Mouse (Mus musculus) gastrocnemius, postnatal 4 days (tissue): ENCODE results near the gene Fpr2. TPM values are rescaled to one million over a fixed set of nuclear protein-coding genes. Genes with fewer than 3 reads are reported as not detected.
"Not testable (repeated sequence)": the region's sequence is repeated elsewhere in the genome, so short reads cannot be mapped to it uniquely, and the experiment has no call there.

ENCODE experiments used
- DNase-seq, 2 experiments: peaks; one replicate each; pipeline ENCODE4 v3.0.0; 2021 to 2022; ENCODE audit warnings: low spot score in 2 of 2, mixed read lengths in 2 of 2
- total RNA-seq, 2 experiments: library from RNA; stranded (reverse); gene quantifications; 2 replicates each; pipeline ENCODE4 v1.2.3; 2021

Fpr2 gene
- total RNA-seq, 2 experiments from 2014 or later: 0.98 TPM; not detected in 1

DNA sequence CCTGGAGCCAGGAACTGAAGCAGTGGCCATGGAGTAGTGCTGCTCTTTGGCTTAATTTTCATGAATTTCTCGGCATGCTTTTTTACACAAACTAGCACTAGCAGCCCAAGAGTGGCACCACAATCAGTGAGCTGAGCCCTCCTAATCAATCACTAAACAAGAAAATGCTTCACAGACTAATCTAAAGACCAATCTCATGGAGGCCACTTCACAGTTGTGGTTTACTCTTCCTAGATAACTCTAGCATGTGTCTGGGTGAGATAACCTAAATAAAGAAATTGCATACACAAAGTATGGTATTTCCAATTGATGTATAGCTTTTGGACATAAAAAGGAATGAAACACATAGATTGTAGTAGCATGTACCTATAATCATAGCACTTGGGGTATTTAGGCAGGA is 8.3 kb upstream of the Fpr2 start:
- DNase-seq: no peak

DNA sequence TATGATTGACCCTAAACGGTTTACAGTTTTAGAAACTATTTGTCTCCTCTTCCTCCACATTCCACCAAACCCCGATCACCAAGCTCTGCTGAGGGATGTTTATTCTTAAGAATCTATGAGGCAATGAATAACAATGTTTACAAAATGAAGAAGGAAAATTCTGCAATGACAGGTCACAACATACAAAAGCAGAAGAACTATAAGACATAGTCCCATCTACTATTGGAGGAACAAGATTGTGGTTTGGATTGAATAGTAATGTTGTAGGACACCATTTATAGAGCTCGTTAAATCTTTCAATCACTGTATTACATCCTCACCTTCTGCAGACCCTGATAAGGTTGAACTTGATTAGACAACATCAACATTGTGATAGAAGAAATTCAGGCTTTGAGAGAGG is 5.0 kb upstream of the Fpr2 start:
- no peak for DNase-seq

DNA sequence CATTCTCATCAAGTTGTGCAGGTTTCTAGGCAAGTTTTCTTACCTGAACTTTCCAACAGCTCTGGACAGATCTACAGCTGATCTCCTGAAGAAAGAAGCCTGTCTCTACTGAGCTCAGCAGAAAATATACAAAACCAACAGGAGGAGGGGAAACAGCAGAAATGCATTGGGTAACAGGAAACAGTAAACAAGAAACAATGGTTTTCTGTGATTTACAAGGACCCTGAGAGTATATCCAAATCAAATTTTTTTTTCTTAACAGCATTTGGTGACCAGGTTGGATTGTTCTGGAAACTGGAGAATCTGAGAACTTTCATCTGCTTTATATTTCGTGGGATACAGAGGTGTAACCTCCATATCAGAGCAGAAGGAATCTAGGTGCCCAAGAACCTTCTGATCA is 3.8 kb upstream of the Fpr2 start, which contains the start of gene Fpr1:
Fpr1 (minus strand) TSS at position 101 of the 400 bp plus-strand sequence.
- DNase-seq: no peak

DNA sequence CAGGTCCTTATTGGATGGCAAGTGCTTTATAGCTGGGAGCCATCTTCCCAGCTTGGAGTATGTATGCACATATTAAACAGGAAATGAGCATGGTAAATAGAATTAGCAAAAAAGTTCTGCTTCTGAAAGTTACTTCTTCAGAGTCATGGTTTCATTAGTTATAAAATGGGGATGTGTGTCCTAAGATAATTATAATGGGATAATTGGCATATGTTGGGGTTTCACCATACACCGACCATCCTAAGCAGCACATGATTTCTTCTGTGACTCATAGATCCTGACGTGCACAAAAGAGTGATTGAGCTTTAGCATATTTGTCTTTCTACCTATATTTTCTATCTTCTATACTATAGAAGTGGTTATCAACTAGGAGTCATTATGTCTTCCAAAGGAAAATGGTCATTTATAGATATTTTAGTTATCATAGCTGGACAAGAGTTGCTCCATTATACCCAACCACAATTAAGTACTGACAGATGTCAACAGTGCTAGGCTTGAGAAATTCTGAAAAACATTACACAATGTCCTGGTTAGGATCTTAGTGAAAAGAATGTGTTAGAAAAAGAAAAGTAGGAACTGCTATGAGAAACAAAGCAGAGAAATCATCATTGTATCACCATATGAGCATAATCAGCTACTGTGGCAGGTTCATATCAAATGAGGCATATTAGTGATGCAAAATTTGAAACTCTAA is 2.3 kb downstream of the Fpr2 start:
- DNase-seq: no peak

DNA sequence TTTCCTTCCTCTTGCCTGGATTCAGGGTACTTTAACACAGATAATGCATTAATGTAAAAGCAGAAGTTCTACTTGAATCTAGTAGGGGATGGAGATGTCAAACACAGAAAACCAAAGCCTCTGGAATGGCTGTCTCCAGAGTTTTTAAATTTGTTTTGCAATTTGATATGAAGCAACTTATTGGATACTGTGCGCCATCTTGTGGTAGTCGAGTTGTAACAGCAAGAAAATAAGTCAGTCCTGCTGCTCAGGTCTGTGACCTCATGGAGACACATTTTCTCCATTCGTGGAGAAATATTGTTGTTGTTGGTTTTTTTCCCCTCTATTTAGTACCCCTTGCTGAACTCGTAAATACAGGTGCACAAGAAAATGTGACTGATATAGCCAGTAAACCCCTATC is 8.4 kb downstream of the Fpr2 start:
- DNase-seq: peak in 1 of 2 experiments; percentile 22

DNA sequence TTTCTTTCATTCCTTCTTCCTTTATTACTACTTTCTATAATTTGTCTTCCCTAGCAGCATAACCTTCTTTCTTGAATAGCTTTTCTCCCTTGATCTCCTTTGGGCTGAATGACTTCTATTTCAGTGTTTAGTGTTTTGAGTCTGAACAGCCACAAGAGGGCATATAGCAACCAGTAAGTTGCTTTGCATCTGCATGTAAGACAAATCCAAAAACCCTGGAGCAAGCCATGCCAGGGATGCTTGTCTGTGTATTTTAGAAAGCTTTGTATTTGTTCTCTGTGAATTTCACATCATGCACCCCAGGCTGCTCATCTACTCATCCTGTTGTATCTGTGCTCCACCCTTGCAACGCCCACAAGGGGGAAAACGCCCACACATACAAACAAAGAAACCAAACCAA is 11.6 kb downstream of the Fpr2 start:
- DNase-seq: no peak

DNA sequence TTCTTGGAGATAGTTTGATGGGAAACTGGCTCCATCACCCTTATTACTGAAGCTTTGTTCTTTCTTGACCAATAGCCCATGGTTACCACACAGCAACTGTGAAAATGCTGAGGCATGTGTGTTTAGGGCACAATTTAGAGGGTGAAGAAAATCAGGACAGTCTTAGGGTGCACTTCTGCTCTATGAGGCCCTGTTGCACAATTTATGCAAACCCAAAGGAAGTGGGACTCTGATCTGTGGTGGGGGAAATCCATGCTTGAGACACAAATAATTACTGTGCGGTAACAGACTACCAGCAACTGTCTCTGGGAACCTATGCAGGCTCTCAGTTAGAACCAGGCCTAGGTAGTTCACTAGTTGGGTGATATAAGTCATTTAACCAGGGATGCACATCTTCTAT is 13.1 kb downstream of the Fpr2 start:
- no peak for DNase-seq

DNA sequence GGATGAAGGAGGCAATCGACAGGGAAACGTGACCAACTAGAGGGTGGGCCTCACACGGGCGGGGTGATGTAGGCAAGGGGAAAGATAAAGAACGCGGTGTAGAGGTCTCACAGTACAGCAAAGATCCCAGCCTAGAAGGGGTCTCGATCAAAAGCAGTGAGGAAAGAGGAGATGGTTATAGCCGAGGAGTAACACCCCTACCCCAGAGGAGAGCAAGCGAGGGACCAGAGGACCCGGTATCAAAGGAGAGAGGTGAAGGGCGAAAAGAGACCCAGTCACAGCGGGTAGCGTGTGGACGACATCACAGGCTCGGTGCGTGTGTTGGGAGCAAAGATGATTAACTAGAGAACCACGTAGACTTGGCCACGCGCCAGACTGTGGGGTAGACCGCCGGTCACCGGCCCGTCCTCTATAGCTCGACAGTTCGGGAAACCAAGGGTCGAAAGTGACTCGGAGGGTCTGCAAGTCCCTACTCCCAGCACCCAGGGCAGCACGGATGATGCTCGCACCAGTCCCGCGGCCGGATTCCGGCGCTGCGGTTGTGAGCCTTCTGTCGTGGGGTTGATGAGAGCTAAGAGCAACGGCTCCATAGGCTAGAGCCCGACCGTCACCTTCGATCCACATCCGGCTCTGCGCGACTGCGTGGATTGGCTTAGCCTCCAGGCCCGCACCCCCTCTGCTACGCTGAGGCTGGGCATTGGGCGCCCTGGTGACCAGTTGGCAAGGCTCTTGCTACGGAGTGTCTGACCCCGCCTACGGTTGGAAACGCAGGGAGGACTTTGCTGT is 22.2 kb downstream of the Fpr2 start:
- peak; percentile 65 to 80 for DNase-seq

DNA sequence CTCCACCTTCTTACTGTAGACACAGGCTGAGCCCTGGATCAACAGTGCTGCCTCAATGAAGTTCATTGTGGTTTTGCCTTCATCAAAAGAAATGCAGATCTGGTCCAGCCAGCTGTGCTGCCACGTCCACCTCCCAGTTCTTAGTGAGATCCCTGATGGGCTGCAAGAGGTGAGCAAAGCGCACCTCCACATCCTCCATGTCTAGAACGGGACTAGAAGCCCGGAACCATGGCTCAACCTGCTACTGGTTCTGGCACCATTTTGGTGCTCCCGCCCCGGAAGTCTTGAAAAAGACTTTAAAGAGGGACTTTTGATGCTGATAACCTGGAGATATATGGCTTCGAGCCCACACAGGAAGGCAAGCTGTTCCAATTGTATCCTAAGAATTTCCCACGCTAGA is 25.0 kb downstream of the Fpr2 start:
- not testable (repeated sequence) for DNase-seq

DNA sequence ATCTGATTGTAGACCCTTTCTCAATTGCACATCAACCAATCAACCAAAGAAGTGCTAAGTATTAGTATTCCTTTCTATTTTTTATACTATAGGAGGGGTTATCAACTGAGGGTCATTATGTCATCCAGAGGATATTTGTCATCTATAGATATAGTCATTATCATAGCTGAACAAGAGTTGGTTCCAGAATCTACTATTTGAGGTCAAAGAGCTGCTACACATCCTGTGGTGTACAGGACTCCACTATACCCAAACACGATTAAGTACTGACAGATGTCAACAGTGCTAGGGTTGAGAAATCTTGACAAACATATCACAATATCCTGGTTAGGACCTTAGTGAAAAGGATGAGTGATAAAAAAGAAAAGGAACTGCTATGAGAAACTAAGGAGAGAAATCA is 29.8 kb downstream of the Fpr2 start:
- DNase-seq: no peak

DNA sequence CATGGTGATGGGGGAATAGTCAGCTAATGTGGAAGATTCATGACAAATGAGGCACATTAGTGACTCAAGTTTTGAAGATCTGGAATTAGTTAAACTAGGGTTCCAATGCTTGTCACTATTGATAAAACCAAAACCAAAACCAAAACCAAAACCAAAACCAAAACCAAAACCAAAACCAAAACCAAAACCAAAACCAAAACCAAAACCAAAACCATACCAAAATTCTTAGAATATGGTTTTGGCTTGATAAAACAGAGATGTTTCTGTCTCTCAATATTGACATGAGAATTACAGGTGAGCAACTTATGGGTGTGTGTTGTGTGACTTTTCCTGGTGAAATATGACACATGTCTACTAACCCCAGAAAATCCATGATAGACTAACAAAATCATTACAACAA is 30.2 kb downstream of the Fpr2 start:
- DNase-seq: no peak

Other genes with a start within 250 kb of the Fpr2 start
- not detected for gene Vmn2r90, start 184.1 kb upstream of the Fpr2 start, total RNA-seq
- gene Spaca6, start 60.7 kb upstream of the Fpr2 start, total RNA-seq: 10 to 100 TPM; 37.3 to 49.3 TPM
- gene Has1, start 32.6 kb upstream of the Fpr2 start, total RNA-seq: under 1 TPM; 0.18 to 0.69 TPM
- under 1 TPM; 0.20 to 0.26 TPM for gene Fpr1, start 3.9 kb upstream of the Fpr2 start, total RNA-seq
- not detected for gene Fpr3, start within 50 bp of the Fpr2 start, total RNA-seq
- not detected for gene Fpr-rs4, start 133.9 kb downstream of the Fpr2 start, total RNA-seq
- gene Vmn2r124, start 161.6 kb downstream of the Fpr2 start, total RNA-seq: not detected
- not detected for gene Vmn2r91, start 197.2 kb downstream of the Fpr2 start, total RNA-seq